Mouse (Mus musculus): ENCODE results near the gene Exph5.
A peak's percentile ranks its signal among the peaks of the same experiment; 100 is the strongest.

Gene Exph5

GRCm38 (mm10) chr9:53301269-53301720 lies at the start of gene Exph5:
Exph5 (plus strand) TSS chr9:53301670.
- peak in 1 of 2 experiments; percentile 31 for DNase-seq (ENCODE audit: inconsistent age in 2 of 2, low spot score in 1 of 2)

- peak; percentile 64 to 91 for DNase-seq (ENCODE audit: inconsistent age in 2 of 2, low spot score in 1 of 2)
Observed at GRCm38 (mm10) chr9:53254368-53254767, 47.1 kb upstream of the Exph5 start.

DNA sequence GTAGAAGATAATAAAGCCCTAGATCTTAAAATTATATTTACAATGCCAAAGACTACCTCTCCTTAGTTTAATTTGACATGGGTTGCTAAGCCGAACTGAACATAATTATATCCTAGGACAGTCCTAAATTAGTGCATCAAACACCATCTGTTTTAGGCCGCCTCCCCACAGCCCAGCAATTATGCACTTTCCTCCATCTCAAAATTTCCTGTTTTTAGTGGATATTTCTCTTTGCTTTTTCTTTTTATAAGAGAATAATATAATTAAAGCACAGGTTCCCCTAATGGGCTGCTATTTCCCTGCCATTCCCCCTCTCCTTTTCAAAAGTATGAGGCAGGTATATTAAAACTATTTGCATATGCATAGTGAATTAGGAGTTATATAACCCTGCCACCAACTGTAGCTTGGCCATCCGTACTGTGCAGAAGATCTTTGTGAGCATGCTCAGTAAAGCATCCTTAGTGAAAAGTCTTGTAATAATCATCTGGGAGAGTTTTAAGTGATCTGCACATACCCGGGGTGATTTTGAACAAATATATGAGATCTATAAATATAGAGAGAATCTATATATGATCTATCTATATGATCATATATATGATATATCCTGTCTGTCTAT lies 44.7 kb upstream of the Exph5 start:
- DNase-seq (ENCODE audit: inconsistent age in 2 of 2, low spot score in 1 of 2): no peak

GRCm38 (mm10) chr9:53257772-53258171 lies 43.7 kb upstream of the Exph5 start:
- DNase-seq (ENCODE audit: inconsistent age in 2 of 2, low spot score in 1 of 2): no peak

DNA sequence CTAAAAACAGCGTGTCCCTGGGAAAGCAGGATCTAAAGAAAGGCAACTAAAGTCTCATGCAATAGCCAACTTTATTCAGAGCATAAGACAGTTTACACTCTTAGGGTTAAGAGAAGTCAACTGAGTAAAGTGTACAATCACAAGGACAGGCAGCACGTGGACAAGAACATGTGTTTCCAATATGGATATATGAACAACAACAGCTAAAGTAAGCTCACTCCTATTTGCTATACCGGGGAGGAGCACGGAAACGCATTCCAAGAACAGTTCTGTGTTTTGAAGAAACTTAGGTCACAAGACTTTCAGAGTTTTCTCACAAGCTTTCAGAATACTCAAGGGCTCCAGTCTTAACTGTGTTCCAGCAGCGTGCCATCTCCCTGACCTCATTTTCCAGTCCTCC lies 43.3 kb upstream of the Exph5 start:
- DNase-seq (ENCODE audit: inconsistent age in 2 of 2, low spot score in 1 of 2): peak in 1 of 2 experiments; percentile 40

DNA sequence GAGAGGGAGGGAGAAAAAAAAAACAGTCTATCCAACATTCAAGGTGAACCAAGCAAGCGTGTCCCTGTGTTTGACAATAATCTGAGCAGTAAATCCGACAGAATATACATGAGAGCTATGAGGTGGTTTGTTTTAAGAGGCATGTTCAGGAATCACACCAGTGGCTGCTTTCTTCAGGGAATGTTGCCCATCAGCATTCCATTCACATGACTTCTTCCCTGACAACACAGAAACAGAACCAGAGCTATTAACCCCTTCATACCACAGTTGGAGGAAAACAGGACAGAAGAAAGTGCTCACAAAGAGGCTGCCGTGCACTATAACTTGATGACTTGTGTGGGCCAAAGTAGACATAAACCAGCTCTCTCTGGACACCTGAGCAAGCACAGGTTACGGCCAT lies 37.1 kb upstream of the Exph5 start:
- DNase-seq (ENCODE audit: inconsistent age in 2 of 2, low spot score in 1 of 2): no peak

DNA sequence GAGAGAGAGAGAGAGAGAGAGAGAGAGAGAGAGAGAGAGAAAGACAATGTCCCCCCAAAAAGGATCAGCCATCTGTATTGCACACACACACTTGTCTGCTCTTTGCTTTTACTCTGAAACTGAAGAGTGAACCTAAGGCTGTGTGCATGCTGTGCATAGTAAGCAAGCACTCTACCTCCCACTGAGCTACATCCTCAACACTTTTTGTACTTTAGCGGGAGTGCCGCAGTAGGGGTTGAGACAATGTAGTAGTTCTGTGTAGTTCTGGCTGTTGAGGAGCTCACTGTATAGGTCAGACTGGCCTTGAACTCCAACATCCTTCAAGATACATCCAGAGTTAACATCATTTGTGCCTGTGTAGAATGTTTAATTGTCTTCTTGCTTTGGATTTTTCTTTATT lies 35.9 kb upstream of the Exph5 start:
- DNase-seq (ENCODE audit: inconsistent age in 2 of 2, low spot score in 1 of 2): no peak

DNA sequence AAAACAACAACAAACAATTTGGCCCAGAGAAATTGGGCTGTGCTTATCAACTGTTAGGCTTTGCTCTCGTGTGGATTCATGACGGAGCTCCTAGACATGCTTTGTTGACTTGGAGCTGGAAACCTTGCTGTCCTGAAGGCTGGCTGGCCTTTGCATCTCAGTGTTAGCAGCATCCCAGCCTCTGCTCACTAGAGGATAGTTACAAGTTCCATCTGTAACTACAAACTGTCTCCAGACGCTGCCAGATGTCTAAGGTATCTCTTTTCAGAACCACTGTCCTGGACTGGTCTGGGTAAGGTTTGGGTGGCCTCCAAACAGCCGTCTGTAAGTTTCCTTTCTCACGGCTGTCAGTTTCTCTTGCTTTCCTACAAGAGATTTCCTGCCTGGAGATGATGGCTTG lies 33.4 kb upstream of the Exph5 start:
- no peak for DNase-seq (ENCODE audit: inconsistent age in 2 of 2, low spot score in 1 of 2)

- DNase-seq (ENCODE audit: inconsistent age in 2 of 2, low spot score in 1 of 2): peak in 1 of 2 experiments; percentile 43
Observed at GRCm38 (mm10) chr9:53268731-53269465, 32.6 kb upstream of the Exph5 start.

GRCm38 (mm10) chr9:53269466-53269755 lies 32.1 kb upstream of the Exph5 start:
- no peak for DNase-seq (ENCODE audit: inconsistent age in 2 of 2, low spot score in 1 of 2)

GRCm38 (mm10) chr9:53271281-53272022 lies 30.0 kb upstream of the Exph5 start:
- no peak for DNase-seq (ENCODE audit: inconsistent age in 2 of 2, low spot score in 1 of 2)

DNA sequence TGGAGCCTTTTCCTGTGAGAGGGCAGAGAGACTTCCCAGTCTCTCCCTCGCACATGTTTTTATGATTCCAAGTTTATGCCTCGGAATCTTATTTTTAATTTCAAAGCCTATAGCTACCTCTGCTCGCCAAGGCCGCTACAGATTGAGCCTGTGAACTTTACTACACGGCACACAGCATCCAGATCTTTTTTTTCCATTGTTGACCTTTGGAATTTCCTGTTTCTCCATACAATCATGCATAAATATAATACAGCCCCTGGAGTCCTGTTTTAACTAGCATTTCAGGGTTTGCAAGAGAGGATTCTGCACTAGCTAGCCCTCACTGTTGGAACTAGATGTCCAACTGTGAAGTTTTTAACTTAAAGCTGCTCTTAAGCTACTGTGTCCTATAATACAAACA lies 29.3 kb upstream of the Exph5 start:
- no peak for DNase-seq (ENCODE audit: inconsistent age in 2 of 2, low spot score in 1 of 2)

DNA sequence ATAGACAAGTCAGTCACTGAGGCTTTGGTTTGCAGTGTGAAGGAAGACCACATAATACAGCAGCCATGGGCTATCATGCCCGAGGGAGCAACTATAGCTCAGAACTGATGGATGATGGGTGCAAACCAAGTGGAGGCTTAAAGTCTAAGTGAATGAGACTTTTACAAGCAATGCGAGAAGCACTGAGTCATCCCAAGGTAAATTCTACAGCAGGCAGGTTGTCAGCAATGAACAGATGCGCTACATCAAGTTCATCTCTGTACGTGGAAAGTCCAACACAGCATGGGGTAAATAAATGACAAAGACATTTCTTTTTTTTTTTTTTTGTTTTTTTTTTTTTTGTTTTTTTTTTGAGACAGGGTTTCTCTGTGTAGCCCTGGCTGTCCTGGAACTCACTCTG lies 28.8 kb upstream of the Exph5 start:
- DNase-seq (ENCODE audit: inconsistent age in 2 of 2, low spot score in 1 of 2): no peak

DNA sequence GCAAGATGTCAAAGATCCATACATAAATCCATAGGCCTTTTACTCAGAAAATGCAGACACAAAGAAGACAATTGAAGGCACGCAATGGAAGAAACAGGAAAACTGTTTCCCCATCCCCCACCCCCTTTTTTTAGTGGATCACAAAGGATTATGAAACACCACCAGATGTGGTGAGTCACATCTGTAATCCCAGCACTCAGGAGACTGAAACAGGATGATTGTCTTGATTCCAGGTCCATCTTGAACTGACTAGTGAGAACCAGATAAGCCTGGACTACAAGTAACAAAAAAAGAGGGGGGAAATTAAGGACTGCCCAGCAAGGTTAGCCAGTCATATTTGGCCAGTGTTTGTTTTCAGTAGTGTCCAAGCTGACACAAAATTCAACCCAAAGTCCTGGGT lies 25.1 kb upstream of the Exph5 start:
- no peak for DNase-seq (ENCODE audit: inconsistent age in 2 of 2, low spot score in 1 of 2)

DNA sequence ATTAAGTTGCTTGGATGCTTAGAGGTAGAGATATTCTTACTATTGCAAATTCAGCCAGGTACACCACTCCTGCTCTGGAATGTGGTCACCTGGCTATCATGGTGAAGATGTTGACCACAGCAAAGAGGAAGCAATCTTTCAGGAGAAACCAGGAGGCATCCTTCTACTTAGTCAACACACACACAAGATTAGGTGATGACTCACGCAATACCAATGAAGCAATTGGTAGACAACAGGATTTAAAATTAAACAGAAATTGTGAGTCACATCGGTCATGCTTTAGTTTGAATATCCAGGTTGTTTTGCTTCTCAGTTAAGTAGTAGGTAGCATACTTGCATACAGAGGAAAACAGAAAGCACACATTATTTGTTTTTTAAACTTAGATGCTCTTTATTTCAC lies 22.5 kb upstream of the Exph5 start:
- no peak for DNase-seq (ENCODE audit: inconsistent age in 2 of 2, low spot score in 1 of 2)

GRCm38 (mm10) chr9:53286793-53287192 lies 14.7 kb upstream of the Exph5 start:
- no peak for DNase-seq (ENCODE audit: inconsistent age in 2 of 2, low spot score in 1 of 2)

- no peak for DNase-seq (ENCODE audit: inconsistent age in 2 of 2, low spot score in 1 of 2)
Observed at GRCm38 (mm10) chr9:53290006-53290405, 11.5 kb upstream of the Exph5 start.

DNA sequence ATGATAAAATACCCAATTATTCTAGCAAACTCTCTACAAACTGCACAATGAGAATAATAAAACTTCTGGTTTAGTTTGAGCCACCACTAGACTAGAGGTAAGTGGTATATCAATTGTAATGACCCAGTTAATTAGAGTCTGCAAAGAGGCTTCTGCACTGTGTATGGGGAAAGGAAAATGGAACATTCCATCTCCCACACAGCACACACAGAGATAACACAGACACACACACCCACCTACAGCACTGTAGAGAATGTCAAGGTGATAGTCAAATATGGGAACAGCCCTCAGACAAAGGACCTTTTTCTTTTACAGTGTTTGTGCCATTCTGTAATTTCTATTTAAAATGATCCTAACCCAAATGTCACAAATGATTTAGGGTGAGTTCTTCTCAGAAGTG lies 8.6 kb upstream of the Exph5 start:
- no peak for DNase-seq (ENCODE audit: inconsistent age in 2 of 2, low spot score in 1 of 2)

GRCm38 (mm10) chr9:53301801-53302311 lies 386 bp downstream of the Exph5 start:
- DNase-seq (ENCODE audit: inconsistent age in 2 of 2, low spot score in 1 of 2): no peak

DNA sequence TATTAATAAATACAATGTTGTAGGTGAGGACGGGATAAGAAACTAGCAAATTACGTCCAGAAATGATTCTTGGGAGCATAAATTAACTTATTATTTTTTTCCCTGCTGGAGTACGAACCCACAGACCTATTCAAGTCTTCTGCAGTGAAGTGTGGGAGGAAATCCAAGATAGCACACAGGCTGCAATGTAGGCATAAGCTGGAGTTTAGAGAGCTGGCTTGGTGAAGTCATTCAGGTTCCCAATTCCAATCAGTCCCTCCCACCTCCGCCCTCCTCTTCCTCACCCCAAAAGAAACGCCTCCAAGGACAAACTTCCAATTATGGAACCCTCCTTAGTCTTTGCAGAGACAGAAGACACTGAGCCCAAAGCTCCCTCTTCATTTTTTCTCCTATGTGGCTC lies 945 bp downstream of the Exph5 start:
- no peak for DNase-seq (ENCODE audit: inconsistent age in 2 of 2, low spot score in 1 of 2)

DNA sequence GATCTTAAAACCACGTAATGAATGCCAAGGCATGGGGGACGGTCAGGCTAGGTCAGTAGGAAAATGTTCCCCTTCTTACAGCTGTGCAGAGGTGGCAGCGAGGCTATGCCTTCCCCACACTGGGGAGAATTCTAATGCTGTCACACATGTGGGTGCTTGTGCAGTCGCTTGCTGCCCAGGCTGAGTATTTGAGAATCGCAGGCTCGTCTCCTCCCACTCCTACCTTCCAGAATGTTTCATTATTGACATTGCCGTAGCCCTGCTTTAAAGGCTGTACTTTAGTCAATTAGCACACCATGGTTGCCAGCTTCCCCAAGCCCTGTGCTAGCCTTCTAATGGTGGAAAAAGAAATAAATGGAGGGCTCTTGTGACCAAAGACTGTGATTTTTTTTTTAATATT lies 6.4 kb downstream of the Exph5 start:
- no peak for DNase-seq (ENCODE audit: inconsistent age in 2 of 2, low spot score in 1 of 2)

- no peak for DNase-seq (ENCODE audit: inconsistent age in 2 of 2, low spot score in 1 of 2)
Observed at GRCm38 (mm10) chr9:53312981-53313380, 11.5 kb downstream of the Exph5 start.

Data from adrenal gland, adult (tissue).